ENCODE assay signal across 20 mouse cellular contexts in the genomic region with DNA sequence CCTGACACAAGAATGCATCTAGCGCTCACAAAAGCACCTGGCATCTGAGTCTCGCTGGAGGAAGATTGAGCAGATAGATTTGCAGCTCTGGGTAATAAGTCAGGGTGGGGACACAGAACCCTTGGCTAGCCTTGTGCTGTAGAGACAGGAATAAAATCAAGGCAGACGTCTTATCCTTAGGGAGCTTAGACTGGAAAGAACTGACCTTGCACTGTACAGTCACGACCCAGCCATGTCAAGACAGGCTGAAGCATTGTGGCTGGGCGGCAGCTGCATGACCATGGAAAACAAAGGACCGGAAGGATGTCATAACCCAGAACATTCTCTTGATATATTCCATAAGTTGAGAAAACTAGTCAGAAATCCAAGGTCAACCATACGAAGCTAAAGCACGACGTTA. TPM values are rescaled to one million over a fixed set of nuclear protein-coding genes. Genes with fewer than 3 reads are reported as not detected.
A peak's percentile ranks its signal among the peaks of the same experiment; 100 is the strongest.
DNase-seq lines count a peak whose midpoint lies in the region; ATAC-seq and TF ChIP-seq lines count a peak whose summit lies in the region.
"Had no signal": no experiment of that assay in that cellular context is flagged by ENCODE, and none has a peak within 500 bp of the region (broad histone marks: within the 10 kb centered on the region; RNA-seq: fewer than 3 reads in every experiment).

No protein-coding gene starts in this region.

- no peak for TF ChIP-seq EP300 in lung, postnatal 0 days (IDR thresholded peaks at IDR 0.05)

- H3K27me3 ChIP-seq in lung, postnatal 0 days (replicated peaks; ENCODE audit: insufficient read depth, low read length), result no peaks in the 10 kb centered on the region
- H3K27me3 ChIP-seq: embryonic facial prominence, embryonic 13.5 days; forebrain, embryonic 12.5 days; hindbrain, embryonic 13.5 days had no signal

- no peak overlapping the region for H3K4me2 ChIP-seq in lung, postnatal 0 days (replicated peaks; ENCODE audit: low read depth, low read length)
- H3K4me2 ChIP-seq: embryonic facial prominence, embryonic 13.5 days; forebrain, embryonic 12.5 days; hindbrain, embryonic 13.5 days had no signal

- no peak overlapping the region for H3K27ac ChIP-seq in lung, postnatal 0 days (ENCODE audit: low read length)
- H3K27ac ChIP-seq: embryonic facial prominence, embryonic 13.5 days; forebrain, embryonic 12.5 days; heart, embryonic 10.5 days; hindbrain, embryonic 13.5 days had no signal

- no peaks in the 10 kb centered on the region for H3K4me1 ChIP-seq in lung, postnatal 0 days (ENCODE audit: insufficient read depth, low read depth, low read length)
- H3K4me1 ChIP-seq: forebrain, embryonic 12.5 days had no signal

- 68% methylated on average over 9 of the region's 9 CpGs for WGBS in lung, postnatal 0 days

- H3K36me3 ChIP-seq in lung, postnatal 0 days (ENCODE audit: insufficient read depth, low read length), result no peaks in the 10 kb centered on the region
- H3K36me3 ChIP-seq: embryonic facial prominence, embryonic 13.5 days; forebrain, embryonic 12.5 days; heart, embryonic 10.5 days; hindbrain, embryonic 13.5 days had no signal

- H3K9ac ChIP-seq in lung, postnatal 0 days (replicated peaks; ENCODE audit: low read depth), result no peak overlapping the region
- H3K9ac ChIP-seq: embryonic facial prominence, embryonic 13.5 days; forebrain, embryonic 12.5 days; hindbrain, embryonic 13.5 days had no signal

- TF ChIP-seq CTCF in lung, postnatal 0 days (IDR thresholded peaks at IDR 0.05), result no peak

- H3K4me3 ChIP-seq in lung, postnatal 0 days (ENCODE audit: low read depth, low read length), result no peak overlapping the region
- H3K4me3 ChIP-seq: embryonic facial prominence, embryonic 13.5 days; forebrain, embryonic 12.5 days; heart, embryonic 10.5 days; hindbrain, embryonic 13.5 days had no signal

- peak; percentile 14 for DNase-seq in gastrocnemius, postnatal 25 days
- DNase-seq in gastrocnemius, adult 8-10 months (ENCODE audit: low spot score in 2 of 2), result no peak
- DNase-seq in kidney, adult 9 months, result peak; percentile 30
- DNase-seq in kidney, adult 8-10 months, result no peak
- DNase-seq in lung, postnatal 0 days (ENCODE audit: low spot score), result peak; percentile 59
- no peak for DNase-seq in lung, adult 18-20 months
- no peak for DNase-seq in ovary, postnatal 14 days (ENCODE audit: low spot score)
- no peak for DNase-seq in thymus, postnatal 0 days (ENCODE audit: low spot score)
- DNase-seq: adrenal gland, postnatal 25 days; cerebellum, adult 18-20 months; cerebellum, adult 9-11 months; cerebellum, postnatal 36 days; gastrocnemius, postnatal 36 days; heart, postnatal 10 days had no signal

- ATAC-seq in lung, postnatal 0 days, result peak; percentile 72
- ATAC-seq: forebrain, embryonic 16.5 days had no signal

- no peaks in the 10 kb centered on the region for H3K9me3 ChIP-seq in lung, postnatal 0 days (ENCODE audit: low read length)
- H3K9me3 ChIP-seq: embryonic facial prominence, embryonic 13.5 days; forebrain, embryonic 12.5 days; heart, embryonic 10.5 days; hindbrain, embryonic 13.5 days had no signal

RNA-seq across cellular contexts. Expression of gene Tril, which starts 11.8 kb away (rescaled TPM):
- 1 to 10 TPM; 3.6 to 3.8 TPM for total RNA-seq in gastrocnemius, postnatal 25 days (2021)
- total RNA-seq in gastrocnemius, adult 8-10 months (2022), result 1 to 10 TPM; 1.1 to 1.5 (median 1.3) TPM
- 23.9 and 28.6 TPM in 2 replicates for polyA plus RNA-seq in lung, postnatal 0 days (2015; fragmentation: Nextera tagmentation; extraction: Ambion mirVana)
- polyA plus RNA-seq in thymus, postnatal 0 days (2015; fragmentation: Nextera tagmentation; extraction: Ambion mirVana), result 1.9 and 2.0 TPM in 2 replicates
- total RNA-seq: MEL had no signal

Comparison
In these comparisons a context has a peak if more than half of its experiments do, and no peak if none do; other contexts are left out.
1. DNase-seq: peak in gastrocnemius, postnatal 25 days (single experiment), kidney, adult 9 months (single experiment) and lung, postnatal 0 days (single experiment); none in gastrocnemius, adult 8-10 months (0 of 2), kidney, adult 8-10 months (0 of 2), lung, adult 18-20 months (0 of 2), ovary, postnatal 14 days (single experiment) and thymus, postnatal 0 days (single experiment).